Comparison of ENCODE assay signal across 8 mouse cellular contexts in the genomic region with DNA sequence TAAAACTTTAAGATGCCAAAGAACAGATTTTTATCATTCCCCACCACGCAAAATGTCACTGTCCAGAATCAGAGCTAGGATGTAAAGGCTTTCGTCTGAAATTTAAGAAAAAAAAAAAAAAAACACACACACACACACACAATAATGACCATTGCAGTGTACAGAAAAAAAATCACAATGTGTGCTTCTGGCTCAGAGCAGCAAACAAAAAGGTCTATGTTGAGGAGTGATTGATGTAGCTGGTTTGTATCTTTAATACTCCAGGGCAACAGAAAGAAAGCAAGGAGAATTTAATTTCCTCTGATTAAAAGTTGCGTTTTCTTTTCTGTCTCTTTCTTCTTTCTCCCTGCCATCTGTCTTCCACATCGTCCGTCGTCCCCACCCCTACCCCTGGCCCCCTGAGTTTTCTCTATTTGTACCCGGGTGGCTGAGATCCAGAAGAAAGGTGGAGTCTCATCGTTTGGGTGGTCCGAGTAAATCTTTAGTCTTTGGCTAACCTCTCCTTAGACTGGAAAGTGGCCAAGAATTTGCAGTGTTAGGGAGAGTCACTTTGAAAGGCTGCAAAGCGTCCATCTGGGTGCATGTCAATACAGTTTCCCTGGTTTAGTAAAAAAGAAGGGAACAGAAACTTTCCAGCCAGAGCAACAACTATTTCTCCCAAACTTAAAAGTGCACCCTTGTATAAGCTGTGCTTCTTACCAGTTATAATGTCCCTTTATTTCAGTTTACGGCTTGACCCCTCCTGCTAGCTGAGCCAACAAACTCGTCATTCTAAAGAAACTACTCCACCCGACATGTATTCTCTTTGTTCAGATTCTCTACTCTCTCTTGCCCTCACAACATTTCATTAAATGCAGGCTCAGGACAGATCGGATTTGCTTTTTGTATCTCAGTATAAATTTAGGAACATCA.
DNase-seq lines count a peak whose midpoint lies in the region; ATAC-seq lines count a peak whose summit lies in the region.
"Had no signal": no experiment of that assay in that cellular context is flagged by ENCODE, and none has a peak within 500 bp of the region (broad histone marks: within the 10 kb centered on the region; RNA-seq: fewer than 3 reads in every experiment).

No protein-coding gene starts in this region.

- H3K27ac ChIP-seq in heart, embryonic 14.5 days (replicated peaks in 1 of 2; ENCODE audit: control insufficient read depth in 1 of 2, insufficient read depth in 1 of 2, low read depth in 2 of 2, low read length in 2 of 2), result no peak overlapping the region
- H3K27ac ChIP-seq: heart, adult 2 months had no signal

- H3K4me3 ChIP-seq in heart, embryonic 14.5 days (ENCODE audit: control insufficient read depth in 1 of 2, insufficient read depth in 1 of 2, low read depth in 1 of 2, low read length in 2 of 2), result peak overlapping the region in 1 of 2 experiments; percentile 19; a peak in 2 of 4 replicates
- H3K4me3 ChIP-seq: heart, adult 2 months had no signal

- H3K4me1 ChIP-seq in heart, embryonic 14.5 days (ENCODE audit: control insufficient read depth in 2 of 2, insufficient read depth in 2 of 2, low read length in 2 of 2), result no peaks in the 10 kb centered on the region

- H3K9ac ChIP-seq in heart, embryonic 14.5 days (ENCODE audit: low read length), result no peak overlapping the region

- H3K4me2 ChIP-seq in heart, embryonic 14.5 days (ENCODE audit: low read length), result peak overlapping the region; percentile 54

- H3K27me3 ChIP-seq in heart, embryonic 14.5 days (ENCODE audit: control insufficient read depth, insufficient read depth, low read length), result no peaks in the 10 kb centered on the region

- no peaks in the 10 kb centered on the region for H3K36me3 ChIP-seq in heart, embryonic 14.5 days (ENCODE audit: control insufficient read depth, insufficient read depth, low read length)

- WGBS in heart, embryonic 14.5 days, result 60% methylated on average over 14 of the region's 14 CpGs

- no peaks in the 10 kb centered on the region for H3K9me3 ChIP-seq in heart, embryonic 14.5 days (ENCODE audit: control insufficient read depth, low read length)

- no peak for ATAC-seq in heart, embryonic 14.5 days (ENCODE audit: insufficient number of reproducible peaks, insufficient read depth, low FRiP score, low read depth)

- DNase-seq in Muller cell, postnatal 12 days (ENCODE audit: inconsistent ontology term), result peak; percentile 48
- peak; percentile 51 for DNase-seq in embryo, embryonic 11 days
- DNase-seq in lung, postnatal 25 days (ENCODE audit: low spot score), result peak; percentile 10
- peak; percentile 9 to 14 for DNase-seq in urinary bladder, postnatal 36 days (ENCODE audit: low spot score in 2 of 2)
- DNase-seq in adrenal gland, postnatal 4 days (ENCODE audit: low spot score in 2 of 2), result no peak
- no peak for DNase-seq in thymus, postnatal 14 days

Comparison
In these comparisons a context has a peak if more than half of its experiments do, and no peak if none do; other contexts are left out.
1. DNase-seq: peak in Muller cell, postnatal 12 days (single experiment), embryo, embryonic 11 days (single experiment), lung, postnatal 25 days (single experiment) and urinary bladder, postnatal 36 days (2 of 2); none in adrenal gland, postnatal 4 days (0 of 2) and thymus, postnatal 14 days (single experiment).